ENCODE assay signal across 8 mouse cellular contexts in the genomic region with DNA sequence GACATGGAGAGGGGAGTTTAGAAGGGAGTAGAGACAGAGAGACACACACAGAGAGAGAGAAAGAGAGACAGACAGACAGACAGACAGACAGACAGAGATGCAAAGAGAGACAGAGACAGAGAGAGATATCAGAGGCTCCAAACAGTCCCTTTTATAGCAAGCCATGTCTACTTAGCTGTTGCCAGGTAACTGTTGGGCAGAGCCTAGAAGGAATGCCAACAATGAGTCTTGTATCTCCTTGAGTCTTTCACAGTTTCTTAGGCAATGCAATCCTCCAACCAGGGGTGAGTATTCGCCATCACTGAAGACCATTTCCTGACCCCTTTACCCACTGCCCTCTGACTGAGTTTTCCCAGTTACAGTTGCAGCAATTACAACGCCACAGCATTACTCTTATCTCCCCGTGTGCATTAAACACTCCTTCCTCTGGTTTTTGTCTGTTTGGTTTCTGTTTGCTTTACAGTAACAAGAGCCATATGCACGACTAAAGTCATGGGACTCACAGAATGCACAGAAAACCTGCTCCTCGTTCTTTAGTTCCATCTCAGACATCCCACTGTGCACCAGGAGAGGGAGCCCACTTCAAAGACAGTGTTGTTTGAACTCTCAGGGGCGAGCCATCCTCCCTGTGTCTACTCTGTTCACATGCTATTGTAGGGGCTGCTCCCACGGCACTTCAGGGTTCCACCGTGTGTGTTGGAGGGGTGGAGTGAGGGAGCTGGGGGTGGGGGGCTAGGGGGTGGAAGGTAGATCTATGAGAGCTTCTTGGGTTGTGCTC. TPM values are rescaled to one million over a fixed set of nuclear protein-coding genes. Genes with fewer than 3 reads are reported as not detected.
DNase-seq lines count a peak whose midpoint lies in the region; ATAC-seq and TF ChIP-seq lines count a peak whose summit lies in the region.

No protein-coding gene starts in this region.

- ATAC-seq in hindbrain, embryonic 16.5 days, result peak; percentile 60; the same call in 1 of the 2 replicates
- ATAC-seq in lung, postnatal 0 days, result peak; percentile 71
- peak; percentile 73 for ATAC-seq in stomach, embryonic 16.5 days (ENCODE audit: insufficient read depth, low FRiP score)
- no peak; the same call in 1 of the 2 replicates for ATAC-seq in erythroid progenitor cell, adult 5-6 weeks (replicated peaks; ENCODE audit: low FRiP score, poor library complexity, severe bottlenecking)

- H3K27me3 ChIP-seq in kidney, adult 2 months (replicated peaks; ENCODE audit: control insufficient read depth, insufficient read depth, low read length), result no peaks in the 10 kb centered on the region
- no peaks in the 10 kb centered on the region for H3K27me3 ChIP-seq in hindbrain, embryonic 16.5 days (replicated peaks; ENCODE audit: control insufficient read depth, insufficient read depth, low read length)
- no peaks in the 10 kb centered on the region for H3K27me3 ChIP-seq in lung, postnatal 0 days (replicated peaks; ENCODE audit: insufficient read depth, low read length)
- H3K27me3 ChIP-seq in stomach, embryonic 16.5 days (ENCODE audit: control insufficient read depth, insufficient read depth, low read length), result no peaks in the 10 kb centered on the region

- H3K9ac ChIP-seq in hindbrain, embryonic 16.5 days (ENCODE audit: low read depth, low read length), result no peak overlapping the region
- H3K9ac ChIP-seq in lung, postnatal 0 days (replicated peaks; ENCODE audit: low read depth), result no peak overlapping the region
- peak overlapping the region; percentile 18; the same call in 1 of the 2 replicates for H3K9ac ChIP-seq in stomach, embryonic 16.5 days (ENCODE audit: low read length)

- no peaks in the 10 kb centered on the region for H3K9me3 ChIP-seq in hindbrain, embryonic 16.5 days (ENCODE audit: control insufficient read depth, low read length)
- H3K9me3 ChIP-seq in lung, postnatal 0 days (ENCODE audit: low read length), result no peaks in the 10 kb centered on the region
- no peaks in the 10 kb centered on the region for H3K9me3 ChIP-seq in stomach, embryonic 16.5 days (replicated peaks; ENCODE audit: control insufficient read depth, low read length)

- no peak for TF ChIP-seq POLR2A in kidney, adult 2 months (IDR thresholded peaks at IDR 0.05; ENCODE audit: low read depth, low read length)

- WGBS in kidney, adult 2 months, result 16% methylated on average over 8 of the region's 8 CpGs
- whole genome bisulfite sequencing in hindbrain, embryonic 16.5 days, result 6% methylated on average over 8 of the region's 8 CpGs
- 4% methylated on average over 8 of the region's 8 CpGs for WGBS in lung, postnatal 0 days
- WGBS in stomach, embryonic 16.5 days, result 6% methylated on average over 8 of the region's 8 CpGs

- H3K4me2 ChIP-seq in hindbrain, embryonic 16.5 days (ENCODE audit: low read length), result no peak overlapping the region
- H3K4me2 ChIP-seq in lung, postnatal 0 days (replicated peaks; ENCODE audit: low read depth, low read length), result no peak overlapping the region; the same call in 1 of the 2 replicates
- H3K4me2 ChIP-seq in stomach, embryonic 16.5 days (ENCODE audit: low read depth, low read length), result no peak overlapping the region

- no peaks in the 10 kb centered on the region for H3K36me3 ChIP-seq in kidney, adult 2 months (ENCODE audit: control insufficient read depth, insufficient read depth, low read length)
- H3K36me3 ChIP-seq in hindbrain, embryonic 16.5 days (ENCODE audit: control insufficient read depth, insufficient read depth, low read length), result no peaks in the 10 kb centered on the region
- H3K36me3 ChIP-seq in lung, postnatal 0 days (ENCODE audit: insufficient read depth, low read length), result no peaks in the 10 kb centered on the region
- H3K36me3 ChIP-seq in stomach, embryonic 16.5 days (ENCODE audit: control insufficient read depth, insufficient read depth, low read length), result no peaks in the 10 kb centered on the region

- no peak overlapping the region for H3K27ac ChIP-seq in kidney, adult 2 months (ENCODE audit: insufficient read depth, low read depth, low read length)
- H3K27ac ChIP-seq in hindbrain, embryonic 16.5 days (ENCODE audit: low read depth, low read length), result no peak overlapping the region
- no peak overlapping the region for H3K27ac ChIP-seq in lung, postnatal 0 days (ENCODE audit: low read length)
- H3K27ac ChIP-seq in stomach, embryonic 16.5 days (ENCODE audit: low read length), result no peak overlapping the region

- no peak for DNase-seq in kidney, adult 2 months
- DNase-seq in kidney, adult 8-10 months, result no peak
- peak; percentile 56 for DNase-seq in MN1 (ENCODE audit: low spot score)
- DNase-seq in embryo, embryonic 9.5 days (ENCODE audit: extremely low spot score), result peak; percentile 44
- peak; percentile 46 for DNase-seq in lung, postnatal 0 days (ENCODE audit: low spot score)

- TF ChIP-seq CTCF in kidney, adult 2 months (conservative IDR thresholded peaks at IDR 0.05; ENCODE audit: insufficient read depth, insufficient read length, low read depth, low read length), result peak; percentile 41; the same call in 1 of the 2 replicates
- peak; percentile 70 for TF ChIP-seq CTCF in lung, postnatal 0 days (IDR thresholded peaks at IDR 0.05)

- TF ChIP-seq EP300 in lung, postnatal 0 days (IDR thresholded peaks at IDR 0.05), result no peak

- no peak overlapping the region for H3K4me3 ChIP-seq in kidney, adult 2 months (ENCODE audit: insufficient read depth, low read depth, low read length)
- H3K4me3 ChIP-seq in hindbrain, embryonic 16.5 days (ENCODE audit: low read length), result no peak overlapping the region
- no peak overlapping the region for H3K4me3 ChIP-seq in lung, postnatal 0 days (ENCODE audit: low read depth, low read length)
- no peak overlapping the region for H3K4me3 ChIP-seq in stomach, embryonic 16.5 days (replicated peaks; ENCODE audit: low read length)

- H3K4me1 ChIP-seq in kidney, adult 2 months (ENCODE audit: control insufficient read depth, insufficient read depth, low read length), result no peaks in the 10 kb centered on the region
- peaks cover 3% of the 10 kb centered on the region; the same call in 1 of the 2 replicates for H3K4me1 ChIP-seq in hindbrain, embryonic 16.5 days (ENCODE audit: control insufficient read depth, insufficient read depth, low read depth, low read length)
- H3K4me1 ChIP-seq in lung, postnatal 0 days (ENCODE audit: insufficient read depth, low read depth, low read length), result no peaks in the 10 kb centered on the region
- 0 out of 2 replicates have a peak, but pooled peaks cover 3% of the 10 kb centered on the region for H3K4me1 ChIP-seq in stomach, embryonic 16.5 days (ENCODE audit: control insufficient read depth, insufficient read depth, low read length)

RNA-seq across cellular contexts. Expression of a gene that starts 2.8 kb away (rescaled TPM):
- polyA plus RNA-seq in kidney, adult 2 months (2012; rRNA removed), result not detected in 2 replicates
- polyA plus RNA-seq in hindbrain, embryonic 16.5 days (2015; fragmentation: Nextera tagmentation; extraction: Ambion mirVana), result not detected in 2 replicates
- polyA plus RNA-seq in lung, postnatal 0 days (2015; fragmentation: Nextera tagmentation; extraction: Ambion mirVana), result 0.08 TPM in 1 of 2 replicates, not detected in the other
- polyA plus RNA-seq in stomach, embryonic 16.5 days (2015; fragmentation: Nextera tagmentation; extraction: Ambion mirVana), result not detected in 2 replicates
- not detected in 2 replicates for total RNA-seq in erythroid progenitor cell, adult 5-6 weeks (2015; ENCODE audit: low replicate concordance)
- not detected in 2 replicates for total RNA-seq in erythroid progenitor cell, adult 5-6 weeks (2017; ENCODE audit: low replicate concordance)

RNA-seq across cellular contexts. Expression of a gene that starts 24.6 kb away (rescaled TPM):
- 43.2 and 61.8 TPM in 2 replicates for polyA plus RNA-seq in kidney, adult 2 months (2012; rRNA removed)
- 23.7 and 28.0 TPM in 2 replicates for polyA plus RNA-seq in hindbrain, embryonic 16.5 days (2015; fragmentation: Nextera tagmentation; extraction: Ambion mirVana)
- polyA plus RNA-seq in lung, postnatal 0 days (2015; fragmentation: Nextera tagmentation; extraction: Ambion mirVana), result 23.0 and 24.1 TPM in 2 replicates
- 23.1 and 24.4 TPM in 2 replicates for polyA plus RNA-seq in stomach, embryonic 16.5 days (2015; fragmentation: Nextera tagmentation; extraction: Ambion mirVana)
- total RNA-seq in erythroid progenitor cell, adult 5-6 weeks (2015; ENCODE audit: low replicate concordance), result 2.2 and 4.2 TPM in 2 replicates
- total RNA-seq in erythroid progenitor cell, adult 5-6 weeks (2017; ENCODE audit: low replicate concordance), result 3.9 and 4.8 TPM in 2 replicates

RNA-seq across cellular contexts. Expression of a gene that starts 29.6 kb away (rescaled TPM):
- polyA plus RNA-seq in kidney, adult 2 months (2012; rRNA removed), result 2.4 and 2.5 TPM in 2 replicates
- 0.39 and 0.51 TPM in 2 replicates for polyA plus RNA-seq in hindbrain, embryonic 16.5 days (2015; fragmentation: Nextera tagmentation; extraction: Ambion mirVana)
- polyA plus RNA-seq in lung, postnatal 0 days (2015; fragmentation: Nextera tagmentation; extraction: Ambion mirVana), result 0.66 and 0.96 TPM in 2 replicates
- 8.0 and 12.8 TPM in 2 replicates for polyA plus RNA-seq in stomach, embryonic 16.5 days (2015; fragmentation: Nextera tagmentation; extraction: Ambion mirVana)
- 6.5 TPM in 1 of 2 replicates, not detected in the other for total RNA-seq in erythroid progenitor cell, adult 5-6 weeks (2015; ENCODE audit: low replicate concordance)
- total RNA-seq in erythroid progenitor cell, adult 5-6 weeks (2017; ENCODE audit: low replicate concordance), result 0.15 TPM in 1 of 2 replicates, not detected in the other

RNA-seq across cellular contexts. Expression of a gene that starts 58.7 kb away (rescaled TPM):
- polyA plus RNA-seq in kidney, adult 2 months (2012; rRNA removed), result 62.9 and 90.0 TPM in 2 replicates
- 414 and 445 TPM in 2 replicates for polyA plus RNA-seq in hindbrain, embryonic 16.5 days (2015; fragmentation: Nextera tagmentation; extraction: Ambion mirVana)
- polyA plus RNA-seq in lung, postnatal 0 days (2015; fragmentation: Nextera tagmentation; extraction: Ambion mirVana), result 170 and 210 TPM in 2 replicates
- 504 and 528 TPM in 2 replicates for polyA plus RNA-seq in stomach, embryonic 16.5 days (2015; fragmentation: Nextera tagmentation; extraction: Ambion mirVana)
- 211 and 286 TPM in 2 replicates for total RNA-seq in erythroid progenitor cell, adult 5-6 weeks (2015; ENCODE audit: low replicate concordance)
- 222 and 316 TPM in 2 replicates for total RNA-seq in erythroid progenitor cell, adult 5-6 weeks (2017; ENCODE audit: low replicate concordance)

Comparison
In these comparisons a context has a peak if more than half of its experiments do, and no peak if none do; other contexts are left out.
1. DNase-seq: peak in MN1 (single experiment), embryo, embryonic 9.5 days (single experiment) and lung, postnatal 0 days (single experiment); none in kidney, adult 2 months (single experiment) and kidney, adult 8-10 months (0 of 2).